Mouse (Mus musculus): ENCODE measurements around the gene Jazf1. TPM values are rescaled to one million over a fixed set of nuclear protein-coding genes. Genes with fewer than 3 reads are reported as not detected.

The Jazf1 gene
- polyA plus RNA-seq, 1 experiment: not detected

DNA sequence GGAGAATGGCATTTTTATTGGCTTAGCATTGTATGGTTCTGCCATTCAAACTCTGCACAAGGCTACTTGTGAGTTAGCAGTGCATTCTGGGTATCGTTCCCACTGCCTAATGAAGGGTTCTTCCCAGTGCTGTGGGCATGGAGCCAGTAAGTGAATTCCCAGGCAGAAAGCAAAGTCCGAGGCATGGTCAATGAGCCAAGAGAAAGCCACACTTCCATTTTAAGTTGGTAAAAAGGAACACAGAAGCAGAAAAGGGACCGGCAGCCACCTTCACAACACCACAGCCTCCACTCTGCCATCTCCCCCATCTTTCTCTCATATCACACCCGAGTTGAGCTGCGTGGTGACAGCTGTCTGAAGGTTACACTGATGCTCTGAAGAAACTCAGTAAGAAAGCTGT lies 217.4 kb downstream of the Jazf1 start:
- no peaks in the 10 kb centered on the region for H3K9me3 ChIP-seq
- H3K27me3 ChIP-seq (replicated peaks): peaks cover 40% of the 10 kb centered on the region
- peaks cover 15% of the 10 kb centered on the region for H3K4me1 ChIP-seq
- H3K4me3 ChIP-seq (replicated peaks): no peak overlapping the region
- TF ChIP-seq GATA1 (IDR thresholded peaks at IDR 0.05; ENCODE audit: borderline replicate concordance, low read length) (no peak), FLI1 (IDR thresholded peaks at IDR 0.05; ENCODE audit: low read length) (no peak)
- H3K36me3 ChIP-seq (replicated peaks; ENCODE audit: low read length): no peaks in the 10 kb centered on the region

DNA sequence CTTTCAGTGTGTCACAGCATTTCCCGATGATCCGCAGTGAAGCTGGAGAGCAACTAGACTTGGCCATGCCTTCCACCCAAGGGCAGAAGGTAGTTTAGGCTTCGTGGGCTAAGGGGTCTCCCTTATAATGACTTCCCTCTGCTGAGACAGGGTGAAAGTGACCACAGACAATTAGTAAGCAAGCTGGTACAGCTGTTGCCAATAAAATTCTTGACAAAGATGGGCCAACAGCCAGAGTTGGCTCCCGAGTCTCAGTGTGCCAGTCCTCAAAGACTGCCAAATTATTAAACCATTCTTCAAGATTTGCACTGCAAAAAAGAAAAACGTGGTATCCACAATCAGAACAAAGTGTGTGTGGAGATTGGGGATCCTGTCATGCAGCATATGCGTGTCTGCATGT lies 220.2 kb downstream of the Jazf1 start:
- Histone ChIP-seq H3K36me3 (replicated peaks; ENCODE audit: low read length) (no peaks in the 10 kb centered on the region), H3K4me1 (peaks cover 43% of the 10 kb centered on the region), H3K4me3 (replicated peaks) (no peak overlapping the region), H3K9me3 (no peaks in the 10 kb centered on the region), H3K27me3 (replicated peaks) (peaks cover 28% of the 10 kb centered on the region)
- no peak for TF ChIP-seq FLI1 (IDR thresholded peaks at IDR 0.05; ENCODE audit: low read length)
- no peak for TF ChIP-seq GATA1 (IDR thresholded peaks at IDR 0.05; ENCODE audit: borderline replicate concordance, low read length)

GRCm38 (mm10) chr6:52846314-52846713 lies 222.1 kb downstream of the Jazf1 start:
- Histone ChIP-seq H3K9me3 (no peaks in the 10 kb centered on the region), H3K36me3 (replicated peaks; ENCODE audit: low read length) (no peaks in the 10 kb centered on the region), H3K27me3 (replicated peaks) (peaks cover 24% of the 10 kb centered on the region), H3K4me3 (replicated peaks) (peak overlapping the region; percentile 60), H3K4me1 (peaks cover 53% of the 10 kb centered on the region)
- TF ChIP-seq GATA1 (IDR thresholded peaks at IDR 0.05; ENCODE audit: borderline replicate concordance, low read length) (no peak), FLI1 (IDR thresholded peaks at IDR 0.05; ENCODE audit: low read length) (no peak)

DNA sequence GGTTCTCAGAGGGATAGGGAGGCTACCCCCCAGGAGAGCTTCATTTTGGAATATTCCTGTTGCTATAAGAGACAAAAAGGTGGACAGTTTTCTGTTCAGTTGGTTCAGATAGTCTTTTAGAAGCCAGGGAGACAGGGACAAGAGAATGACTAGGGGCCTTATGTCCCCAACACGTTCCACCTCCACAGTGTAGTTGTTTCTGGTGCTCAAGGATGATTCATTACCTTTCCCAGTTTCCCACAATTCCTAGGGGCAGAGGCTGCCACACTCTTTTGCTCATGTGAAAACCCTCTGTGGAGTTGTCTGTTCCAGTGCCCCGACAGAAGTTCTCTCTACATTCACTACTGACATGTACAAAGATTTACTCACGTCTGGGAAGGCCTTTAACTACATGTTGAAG lies 223.7 kb downstream of the Jazf1 start:
- Histone ChIP-seq H3K9me3 (no peaks in the 10 kb centered on the region), H3K27me3 (replicated peaks) (peaks cover 22% of the 10 kb centered on the region), H3K4me1 (peaks cover 63% of the 10 kb centered on the region), H3K4me3 (replicated peaks) (no peak overlapping the region), H3K36me3 (replicated peaks; ENCODE audit: low read length) (no peaks in the 10 kb centered on the region)
- TF ChIP-seq GATA1 (IDR thresholded peaks at IDR 0.05; ENCODE audit: borderline replicate concordance, low read length) (no peak), FLI1 (IDR thresholded peaks at IDR 0.05; ENCODE audit: low read length) (no peak)

- H3K27me3 ChIP-seq (replicated peaks): peaks cover 15% of the 10 kb centered on the region
- TF ChIP-seq FLI1 (IDR thresholded peaks at IDR 0.05; ENCODE audit: low read length): no peak
- H3K9me3 ChIP-seq: no peaks in the 10 kb centered on the region
- no peaks in the 10 kb centered on the region for H3K36me3 ChIP-seq (replicated peaks; ENCODE audit: low read length)
- H3K4me3 ChIP-seq (replicated peaks): no peak overlapping the region
- H3K4me1 ChIP-seq: peaks cover 73% of the 10 kb centered on the region
Measured at GRCm38 (mm10) chr6:52843027-52843426, 225.4 kb downstream of the Jazf1 start.

DNA sequence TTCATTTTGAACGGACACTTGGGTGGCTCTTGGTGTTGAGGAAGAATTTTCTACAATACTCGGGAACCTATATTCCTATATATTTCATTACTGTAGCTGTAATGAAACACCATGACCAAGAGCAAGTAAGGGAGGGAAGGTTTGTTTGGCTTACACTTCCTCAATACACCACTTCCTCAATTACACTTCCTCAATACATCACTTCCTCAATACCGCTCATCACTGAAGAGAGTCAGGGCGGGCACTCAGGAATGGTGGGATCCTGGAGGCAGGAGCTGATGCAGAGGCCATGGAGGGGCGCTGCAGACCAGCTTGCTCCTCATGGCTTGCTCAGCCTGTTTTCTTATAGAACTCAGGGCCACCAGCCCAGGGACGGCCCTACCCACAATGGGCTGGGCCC lies 225.8 kb downstream of the Jazf1 start:
- H3K27me3 ChIP-seq (replicated peaks): peaks cover 14% of the 10 kb centered on the region
- TF ChIP-seq FLI1 (IDR thresholded peaks at IDR 0.05; ENCODE audit: low read length): no peak
- TF ChIP-seq GATA1 (IDR thresholded peaks at IDR 0.05; ENCODE audit: borderline replicate concordance, low read length): no peak
- no peaks in the 10 kb centered on the region for H3K36me3 ChIP-seq (replicated peaks; ENCODE audit: low read length)
- no peaks in the 10 kb centered on the region for H3K9me3 ChIP-seq
- H3K4me3 ChIP-seq (replicated peaks): no peak overlapping the region
- peaks cover 77% of the 10 kb centered on the region for H3K4me1 ChIP-seq

GRCm38 (mm10) chr6:52841611-52842010 lies 226.8 kb downstream of the Jazf1 start:
- peaks cover 78% of the 10 kb centered on the region for H3K4me1 ChIP-seq
- H3K36me3 ChIP-seq (replicated peaks; ENCODE audit: low read length): no peaks in the 10 kb centered on the region
- peaks cover 14% of the 10 kb centered on the region for H3K27me3 ChIP-seq (replicated peaks)
- TF ChIP-seq GATA1 (IDR thresholded peaks at IDR 0.05; ENCODE audit: borderline replicate concordance, low read length) (no peak), FLI1 (IDR thresholded peaks at IDR 0.05; ENCODE audit: low read length) (no peak)
- no peaks in the 10 kb centered on the region for H3K9me3 ChIP-seq
- no peak overlapping the region for H3K4me3 ChIP-seq (replicated peaks)

DNA sequence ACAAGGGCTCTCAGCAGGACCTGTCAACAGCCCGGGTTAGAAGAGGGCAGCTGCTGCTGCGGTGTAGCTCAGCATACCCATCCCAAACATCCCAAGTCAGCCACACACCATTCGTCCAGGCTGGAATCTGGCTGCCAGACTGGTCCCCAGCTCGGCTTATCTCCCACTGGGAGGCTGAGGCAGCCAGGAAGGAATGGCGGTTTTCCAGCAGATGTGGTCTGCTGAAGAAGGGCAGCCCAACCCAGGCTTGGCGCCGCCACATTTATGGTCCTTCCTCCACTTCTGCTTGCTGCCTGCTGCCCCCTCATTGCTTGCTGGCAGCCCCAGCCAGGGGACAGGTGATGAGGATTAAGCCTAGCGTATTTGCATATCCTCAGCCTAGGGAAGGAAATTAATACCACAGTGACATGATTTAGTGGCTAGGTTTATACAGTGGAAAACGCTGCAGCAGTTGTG lies 227.8 kb downstream of the Jazf1 start:
- peaks cover 75% of the 10 kb centered on the region for H3K4me1 ChIP-seq
- no peaks in the 10 kb centered on the region for H3K9me3 ChIP-seq
- H3K27me3 ChIP-seq (replicated peaks): peaks cover 18% of the 10 kb centered on the region
- H3K36me3 ChIP-seq (replicated peaks; ENCODE audit: low read length): no peaks in the 10 kb centered on the region
- TF ChIP-seq GATA1 (IDR thresholded peaks at IDR 0.05; ENCODE audit: borderline replicate concordance, low read length) (no peak), FLI1 (IDR thresholded peaks at IDR 0.05; ENCODE audit: low read length) (no peak)
- H3K4me3 ChIP-seq (replicated peaks): no peak overlapping the region

DNA sequence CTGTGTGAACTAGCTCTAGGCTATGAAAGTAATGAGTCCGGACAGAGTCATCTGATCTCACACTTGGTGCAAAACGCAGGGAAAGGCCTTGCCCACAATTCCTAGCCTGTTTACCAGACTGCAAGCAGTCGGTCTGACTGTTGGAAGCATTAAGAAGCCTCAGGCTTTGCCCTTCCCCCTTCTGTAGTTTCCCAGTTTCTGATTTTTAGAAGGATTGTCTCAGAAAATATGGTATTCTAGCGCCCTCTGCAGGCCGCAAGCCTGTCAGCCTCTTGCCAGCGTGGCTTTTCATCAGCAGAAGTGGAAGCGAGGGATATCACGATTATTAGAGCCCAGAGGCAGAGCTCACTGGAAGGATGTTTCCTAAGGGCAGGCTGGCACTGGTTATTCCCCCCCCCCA lies 229.7 kb downstream of the Jazf1 start:
- peak overlapping the region; percentile 83 for H3K4me3 ChIP-seq (replicated peaks)
- peaks cover 56% of the 10 kb centered on the region for H3K4me1 ChIP-seq
- H3K9me3 ChIP-seq: no peaks in the 10 kb centered on the region
- H3K36me3 ChIP-seq (replicated peaks; ENCODE audit: low read length): no peaks in the 10 kb centered on the region
- TF ChIP-seq GATA1 (IDR thresholded peaks at IDR 0.05; ENCODE audit: borderline replicate concordance, low read length) (no peak), FLI1 (IDR thresholded peaks at IDR 0.05; ENCODE audit: low read length) (no peak)
- H3K27me3 ChIP-seq (replicated peaks): peaks cover 13% of the 10 kb centered on the region

DNA sequence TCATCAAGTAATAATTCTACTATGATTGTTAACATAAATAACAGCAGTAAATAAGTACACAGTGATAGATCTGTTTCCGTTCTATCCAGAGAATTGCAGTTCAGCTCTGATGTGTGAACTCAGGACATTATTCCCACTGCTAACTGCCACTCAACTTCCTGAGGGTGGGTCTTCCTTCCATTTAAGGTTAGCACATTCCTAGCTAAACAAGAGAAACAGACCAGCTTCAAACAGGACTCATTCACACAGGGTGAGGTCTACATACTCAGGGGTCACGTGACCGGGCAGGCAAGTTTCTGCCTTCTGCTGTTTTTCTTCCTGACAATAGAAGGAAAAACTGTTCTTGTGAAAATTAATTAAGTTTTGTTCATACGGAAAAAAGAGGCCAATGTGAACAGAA lies 230.6 kb downstream of the Jazf1 start:
- Histone ChIP-seq H3K9me3 (no peaks in the 10 kb centered on the region), H3K4me3 (replicated peaks) (no peak overlapping the region), H3K27me3 (replicated peaks) (peaks cover 14% of the 10 kb centered on the region), H3K4me1 (peaks cover 52% of the 10 kb centered on the region), H3K36me3 (replicated peaks; ENCODE audit: low read length) (no peaks in the 10 kb centered on the region)
- no peak for TF ChIP-seq FLI1 (IDR thresholded peaks at IDR 0.05; ENCODE audit: low read length)
- TF ChIP-seq GATA1 (IDR thresholded peaks at IDR 0.05; ENCODE audit: borderline replicate concordance, low read length): no peak

All from megakaryocyte, embryonic 14.5 days (primary cell).